ENCODE assay signal across 8 mouse cellular contexts in genomic region chr17:82857199-82858147, GRCm38 (mm10).
DNase-seq lines count a peak whose midpoint lies in the region; ATAC-seq and TF ChIP-seq lines count a peak whose summit lies in the region.

No protein-coding gene starts in this region.

- DNase-seq in cerebellum, adult 11-12 months: peak; percentile 14
- DNase-seq in forebrain, postnatal 0 days: peak; percentile 93
- peak; percentile 54 to 70 for DNase-seq in heart, postnatal 36 days
- peak; percentile 55 to 90 for DNase-seq in layer of hippocampus, adult 18-20 months (ENCODE audit: low spot score in 2 of 2)
- peak; percentile 17 to 27 for DNase-seq in lung, adult 18-20 months
- peak; percentile 52 for DNase-seq in ovary, postnatal 10 days (ENCODE audit: low spot score)
- peak; percentile 15 to 22 for DNase-seq in thymus, postnatal 36 days

- TF ChIP-seq POLR2A in ES-Bruce4 (IDR thresholded peaks at IDR 0.05; ENCODE audit: insufficient read depth, low read length): no peak

- H3K9me3 ChIP-seq in ES-Bruce4 (replicated peaks; ENCODE audit: control insufficient read depth, insufficient read depth, low read length, poor library complexity, severe bottlenecking): no peaks in the 10 kb centered on the region; the same call in 1 of the 2 replicates
- no peaks in the 10 kb centered on the region for H3K9me3 ChIP-seq in forebrain, postnatal 0 days (ENCODE audit: low read length)

- intact Hi-C loops in heart, postnatal 36 days (cut with DNase I): loop anchor here (1.0 kb wide), 1 partner anchor 1664 kb away; no protein-coding TSS in a partner anchor

- TF ChIP-seq CTCF in ES-Bruce4 (IDR thresholded peaks at IDR 0.05; ENCODE audit: low read depth, low read length): peak; percentile 81
- TF ChIP-seq CTCF in forebrain, postnatal 0 days (IDR thresholded peaks at IDR 0.05; ENCODE audit: low read depth): peak; percentile 98

- no peaks in the 10 kb centered on the region for H3K4me1 ChIP-seq in ES-Bruce4 (ENCODE audit: control insufficient read depth, insufficient read depth, low read length)
- no peaks in the 10 kb centered on the region for H3K4me1 ChIP-seq in forebrain, postnatal 0 days (ENCODE audit: insufficient read depth)

- peak; percentile 97 for ATAC-seq in forebrain, postnatal 0 days

- no peak overlapping the region for H3K9ac ChIP-seq in ES-Bruce4 (ENCODE audit: low read depth, poor library complexity, severe bottlenecking)
- H3K9ac ChIP-seq in forebrain, postnatal 0 days: 0 out of 2 replicates have a peak overlapping the region, but pooled peaks have one; percentile 26

- H3K36me3 ChIP-seq in ES-Bruce4 (ENCODE audit: control insufficient read depth, insufficient read depth, low read length, poor library complexity, severe bottlenecking): no peaks in the 10 kb centered on the region
- no peaks in the 10 kb centered on the region for H3K36me3 ChIP-seq in forebrain, postnatal 0 days (ENCODE audit: insufficient read depth)

- peak overlapping the region; percentile 44 for H3K4me2 ChIP-seq in forebrain, postnatal 0 days (ENCODE audit: low read depth)

- TF ChIP-seq EP300 in ES-Bruce4 (IDR thresholded peaks at IDR 0.05; ENCODE audit: insufficient read depth, low read depth, low read length): no peak

- H3K27ac ChIP-seq in ES-Bruce4 (ENCODE audit: insufficient read depth, low read length): no peak overlapping the region
- H3K27ac ChIP-seq in forebrain, postnatal 0 days (ENCODE audit: low read depth, low read length): peak overlapping the region; percentile 62; the same call in 1 of the 2 replicates

- H3K27me3 ChIP-seq in ES-Bruce4 (ENCODE audit: control insufficient read depth, insufficient read depth, low read length, poor library complexity, severe bottlenecking): no peaks in the 10 kb centered on the region; the same call in 1 of the 2 replicates
- H3K27me3 ChIP-seq in forebrain, postnatal 0 days (ENCODE audit: insufficient read depth, low read length): no peaks in the 10 kb centered on the region

- H3K4me3 ChIP-seq in ES-Bruce4 (ENCODE audit: low read depth, low read length): no peak overlapping the region
- H3K4me3 ChIP-seq in forebrain, postnatal 0 days (ENCODE audit: low read depth, low read length): peak overlapping the region; percentile 16; the same call in 1 of the 2 replicates

- 8% methylated on average over 16 of the region's 16 CpGs for WGBS in forebrain, postnatal 0 days

Comparison
In these comparisons a context has a peak if more than half of its experiments do, and no peak if none do; other contexts are left out.
1. DNase-seq: peak in every context shown above with its lines; median percentile 93 in forebrain, postnatal 0 days; 72 in layer of hippocampus, adult 18-20 months; 62 in heart, postnatal 36 days; 52 in ovary, postnatal 10 days; 22 in lung, adult 18-20 months; 18 in thymus, postnatal 36 days; 14 in cerebellum, adult 11-12 months.